Mouse (Mus musculus) cerebellum, adult 2 months (tissue): ENCODE measurements at regions not wholly inside any gene's neighbourhood (a gene's known extent, or its start where the extent isn't known, plus 50 kb on each side); places are given as distances from the start of the nearest gene placed in this dataset.

Experiments used
- CTCF ChIP-seq: fragments of 200-500 bp; IDR thresholded peaks from 2 replicates; pipeline ENCODE4 v1.5.1; 2011; ENCODE audit warnings: low read depth, mild to moderate bottlenecking, control low read depth, low read length, moderate library complexity, borderline replicate concordance; ENCODE audit not compliant: insufficient read depth
- POLR2A ChIP-seq: fragments of 200-500 bp; IDR thresholded peaks from 2 replicates; pipeline ENCODE4 v1.6.1; 2011; ENCODE audit warnings: low read length, control low read depth, borderline replicate concordance; ENCODE audit not compliant: insufficient read depth

- TF ChIP-seq POLR2A (no peak), CTCF (no peak)
These were observed 269.7 kb downstream of the Cbln1 start for GRCm38 (mm10) chr8:87202639-87203160.
